Mouse (Mus musculus) C2C12 (cell line): ENCODE results near the gene Bcl11b. TPM values are rescaled to one million over a fixed set of nuclear protein-coding genes. Genes with fewer than 3 reads are reported as not detected.

Source experiments
- H3K27me3 ChIP-seq: one replicate; pipeline ENCODE4 v1.6.1; 2011; ENCODE audit not compliant: control insufficient read depth, insufficient read depth, insufficient read length
- H3K36me3 ChIP-seq: one replicate; pipeline ENCODE4 v1.6.1; 2011; ENCODE audit not compliant: control insufficient read depth, insufficient read depth
- H3K4me3 ChIP-seq: one replicate; pipeline ENCODE4 v1.5.1; 2011; ENCODE audit warnings: mild to moderate bottlenecking, control low read depth; ENCODE audit not compliant: poor library complexity, insufficient read depth, severe bottlenecking
- H3K79me2 ChIP-seq: one replicate; pipeline ENCODE4 v1.6.1; 2011; ENCODE audit not compliant: control insufficient read depth, insufficient read depth
- H3K79me3 ChIP-seq: one replicate; pipeline ENCODE4 v1.6.1; 2011; ENCODE audit warnings: low read depth, control low read depth
- H3ac ChIP-seq: one replicate; pipeline ENCODE3; 2011; ENCODE audit warnings: low read depth; ENCODE audit not compliant: control insufficient read depth, insufficient read length
- CEBPB ChIP-seq: IDR thresholded peaks from one replicate; pipeline ENCODE4 v1.6.1; 2011; ENCODE audit warnings: low read depth, mild to moderate bottlenecking, control low read depth, moderate library complexity
- CTCF ChIP-seq: IDR thresholded peaks from one replicate; pipeline ENCODE4 v1.5.1; 2011; ENCODE audit not compliant: control insufficient read depth, insufficient read depth, insufficient read length
- FOSL1 ChIP-seq: IDR thresholded peaks from one replicate; pipeline ENCODE4 v1.8.0; 2011; ENCODE audit warnings: mild to moderate bottlenecking, low read length; ENCODE audit not compliant: poor library complexity, insufficient read depth, severe bottlenecking
- MAX ChIP-seq: IDR thresholded peaks from one replicate; pipeline ENCODE4 v1.6.1; 2011; ENCODE audit warnings: mild to moderate bottlenecking, control low read depth
- MYOD1 ChIP-seq: IDR thresholded peaks from one replicate; pipeline ENCODE4 v1.6.1; 2011; ENCODE audit warnings: low read depth; ENCODE audit not compliant: control insufficient read depth, insufficient read length
- MYOG ChIP-seq: IDR thresholded peaks from one replicate; pipeline ENCODE4 v1.6.1; 2011; ENCODE audit not compliant: control insufficient read depth, insufficient read length; ENCODE audit errors: extremely low read depth
- USF1 ChIP-seq: IDR thresholded peaks from one replicate; pipeline ENCODE4 v1.6.1; 2011; ENCODE audit warnings: low read depth, mild to moderate bottlenecking, control low read depth, moderate library complexity
- polyA plus RNA-seq: library from polyadenylated mRNA; unstranded; fragments of >200 nt; fragmentation: generic; extraction: Trizol; gene quantifications from one replicate; pipeline ENCODE4 v1.2.1, GENCODE M21; 2012; ENCODE audit warnings: missing spikeins

The Bcl11b gene
- polyA plus RNA-seq, 1 experiment: not detected

- H3K79me2 ChIP-seq: no peaks in the 10 kb centered on the region
- no peak for TF ChIP-seq CTCF
- no peak for TF ChIP-seq FOSL1
- TF ChIP-seq CEBPB: no peak
- peak; percentile 12 for TF ChIP-seq USF1
- no peak for TF ChIP-seq MYOG
- H3ac ChIP-seq: no peak overlapping the region
- H3K4me3 ChIP-seq: no peak overlapping the region
- no peaks in the 10 kb centered on the region for H3K27me3 ChIP-seq
- H3K36me3 ChIP-seq: no peaks in the 10 kb centered on the region
- no peaks in the 10 kb centered on the region for H3K79me3 ChIP-seq
Measured at GRCm38 (mm10) chr12:107973556-107974140, 29.8 kb downstream of the Bcl11b start.

DNA sequence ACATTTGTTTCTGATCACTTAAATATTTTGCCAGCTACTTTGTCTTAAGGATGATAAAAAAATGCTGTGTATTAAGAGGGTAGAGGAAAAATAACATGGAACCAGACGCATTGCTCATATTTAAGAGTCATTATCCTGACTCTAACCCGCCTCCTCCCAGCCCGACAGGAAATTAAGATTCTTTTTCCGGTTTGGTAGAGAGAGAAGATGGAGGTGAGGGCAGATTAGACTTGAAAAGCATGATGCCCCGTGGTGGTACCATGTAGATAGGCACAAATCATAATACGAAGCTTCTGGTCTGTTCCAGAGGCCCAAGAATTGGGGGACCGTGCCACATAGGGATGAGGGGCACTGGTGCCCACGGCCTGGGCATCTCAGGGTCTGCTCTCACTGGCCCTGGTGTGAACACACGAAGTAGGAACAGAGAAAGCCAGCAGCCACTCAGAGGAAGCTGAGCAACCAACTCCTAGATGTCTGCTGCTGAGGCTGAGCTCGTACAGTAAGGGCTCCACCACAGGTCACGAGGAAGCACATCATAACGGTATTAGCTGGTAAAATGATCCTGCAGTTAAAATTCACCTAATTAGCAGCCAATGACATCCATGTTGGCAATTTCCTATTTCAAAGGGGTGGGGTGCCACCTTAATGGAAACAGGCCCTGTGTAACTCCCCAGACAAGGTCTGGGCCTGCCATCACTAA lies 32.2 kb downstream of the Bcl11b start:
- Histone ChIP-seq H3K79me3 (no peaks in the 10 kb centered on the region), H3K36me3 (no peaks in the 10 kb centered on the region), H3K4me3 (no peak overlapping the region), H3K27me3 (no peaks in the 10 kb centered on the region), H3K79me2 (no peaks in the 10 kb centered on the region), H3ac (no peak overlapping the region)
- TF ChIP-seq MYOG (no peak), CTCF (no peak), CEBPB (no peak)

- no peaks in the 10 kb centered on the region for H3K27me3 ChIP-seq
- H3K36me3 ChIP-seq: no peaks in the 10 kb centered on the region
- no peak overlapping the region for H3ac ChIP-seq
- TF ChIP-seq FOSL1 (no peak), CTCF (no peak), MAX (no peak), MYOG (no peak), USF1 (no peak), MYOD1 (no peak), CEBPB (no peak)
- H3K79me2 ChIP-seq: no peaks in the 10 kb centered on the region
- H3K79me3 ChIP-seq: no peaks in the 10 kb centered on the region
- H3K4me3 ChIP-seq: no peak overlapping the region
Measured at GRCm38 (mm10) chr12:107970637-107971036, 32.8 kb downstream of the Bcl11b start.

DNA sequence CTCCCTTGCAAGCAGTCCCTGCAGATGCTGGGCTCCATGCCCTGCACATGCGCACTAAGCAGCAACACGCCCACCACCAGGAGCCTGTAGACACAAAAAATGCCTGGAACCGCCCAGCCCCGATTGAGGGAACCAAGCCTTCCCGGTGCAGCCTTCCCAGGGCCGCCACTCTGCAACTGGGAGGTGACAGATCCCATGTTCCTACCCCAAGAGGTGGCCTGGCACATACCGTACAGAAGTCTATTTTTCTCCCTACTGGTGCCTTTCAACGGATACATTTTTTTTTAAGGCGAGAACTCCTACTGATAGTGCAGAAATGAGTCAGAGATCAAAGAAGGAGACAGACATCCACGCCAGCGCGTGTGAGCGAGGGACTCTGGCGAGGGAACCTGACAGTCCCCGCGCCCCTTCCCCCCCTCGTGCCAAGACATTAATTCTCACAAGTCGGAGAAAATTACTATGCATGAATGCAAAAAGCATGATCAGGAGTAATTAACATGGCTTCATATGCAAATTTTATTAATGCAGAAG lies 33.5 kb downstream of the Bcl11b start:
- no peaks in the 10 kb centered on the region for H3K27me3 ChIP-seq
- no peak for TF ChIP-seq FOSL1
- TF ChIP-seq USF1: no peak
- TF ChIP-seq MAX: no peak
- TF ChIP-seq CEBPB: no peak
- H3K79me3 ChIP-seq: no peaks in the 10 kb centered on the region
- no peaks in the 10 kb centered on the region for H3K79me2 ChIP-seq
- H3ac ChIP-seq: no peak overlapping the region
- H3K36me3 ChIP-seq: no peaks in the 10 kb centered on the region
- no peak overlapping the region for H3K4me3 ChIP-seq

DNA sequence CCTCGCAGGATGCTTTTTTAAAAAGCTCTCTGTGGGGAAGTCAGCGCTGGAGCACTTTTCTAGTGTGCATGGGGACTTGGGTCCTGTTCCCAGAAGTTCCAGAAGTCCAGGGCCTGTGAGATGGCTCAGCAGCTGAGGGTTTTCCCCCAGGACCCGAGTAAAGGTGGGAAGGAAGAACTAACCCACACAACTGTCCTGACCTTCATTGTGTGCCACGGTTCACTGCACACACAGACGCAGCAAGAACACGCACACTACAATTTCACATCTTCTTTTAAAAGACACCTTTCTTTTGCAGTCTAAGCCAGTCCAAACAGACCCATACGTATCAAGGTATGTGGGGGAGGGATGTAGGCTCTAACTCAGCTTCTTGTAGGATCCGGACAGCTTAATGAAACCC lies 34.3 kb downstream of the Bcl11b start:
- Histone ChIP-seq H3ac (no peak overlapping the region), H3K79me3 (no peaks in the 10 kb centered on the region), H3K4me3 (no peak overlapping the region), H3K36me3 (no peaks in the 10 kb centered on the region), H3K27me3 (no peaks in the 10 kb centered on the region), H3K79me2 (no peaks in the 10 kb centered on the region)
- no peak for TF ChIP-seq MAX

GRCm38 (mm10) chr12:107968331-107968730 lies 35.1 kb downstream of the Bcl11b start:
- no peak overlapping the region for H3ac ChIP-seq
- TF ChIP-seq FOSL1: no peak

More at GRCm38 (mm10) chr12:107968331-107968730, 35.1 kb downstream of the Bcl11b start:
- Histone ChIP-seq H3K79me2 (no peaks in the 10 kb centered on the region), H3K36me3 (no peaks in the 10 kb centered on the region), H3K4me3 (no peak overlapping the region), H3K27me3 (no peaks in the 10 kb centered on the region), H3K79me3 (no peaks in the 10 kb centered on the region)
